Mouse (Mus musculus): ENCODE data around the gene Terb1.

Gene Terb1

DNA sequence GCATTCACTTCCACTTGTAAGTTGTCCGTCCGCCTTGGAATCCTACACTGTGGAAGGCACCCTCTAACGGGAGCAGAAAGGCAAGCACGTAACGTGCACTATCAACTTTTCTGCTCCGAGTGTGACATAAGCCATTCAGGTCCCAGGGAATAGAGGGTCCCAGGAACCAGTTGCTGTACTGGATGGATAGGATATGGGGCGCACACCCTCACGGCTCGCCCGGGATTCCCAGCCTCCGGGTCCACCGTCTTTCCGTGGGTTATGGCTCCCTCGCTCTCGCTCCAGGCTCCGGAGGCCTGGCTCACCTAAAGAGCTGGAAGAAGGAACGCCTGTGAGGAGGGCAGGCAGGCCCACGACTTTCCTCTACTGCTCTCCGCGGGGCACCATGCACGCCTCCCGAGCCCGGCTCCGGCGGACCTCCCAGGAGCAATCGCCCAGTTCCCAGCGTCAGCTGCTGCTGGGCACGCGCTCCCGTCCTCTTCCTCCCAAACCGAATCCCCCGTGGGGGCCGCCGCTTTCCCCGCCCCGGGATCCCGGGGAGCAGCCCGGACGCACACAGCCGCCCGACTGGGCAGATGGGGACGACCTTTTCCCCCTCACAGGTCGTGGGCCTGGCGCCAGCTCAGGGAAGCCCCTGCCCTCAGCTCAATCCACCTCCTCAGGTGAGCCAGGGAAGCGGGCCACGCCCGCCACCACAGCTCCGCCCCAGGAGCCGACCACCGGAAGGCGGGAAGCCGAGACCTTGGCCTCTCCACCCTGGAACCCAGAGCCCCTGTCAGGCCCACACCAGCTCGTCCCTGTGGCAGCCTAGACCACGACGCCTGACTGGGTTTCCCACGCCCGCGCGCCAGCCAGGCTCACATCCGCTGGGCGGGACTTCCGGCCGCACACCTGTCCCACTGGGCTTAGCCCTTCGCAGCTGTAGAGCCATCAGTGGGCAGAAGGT lies at the start of gene Terb1:
Gene Terb1, minus strand, starts transcription at position 850 of the 946 bp plus-strand sequence.
- DNase-seq (ENCODE audit: inconsistent ontology term): peak; percentile 47

DNA sequence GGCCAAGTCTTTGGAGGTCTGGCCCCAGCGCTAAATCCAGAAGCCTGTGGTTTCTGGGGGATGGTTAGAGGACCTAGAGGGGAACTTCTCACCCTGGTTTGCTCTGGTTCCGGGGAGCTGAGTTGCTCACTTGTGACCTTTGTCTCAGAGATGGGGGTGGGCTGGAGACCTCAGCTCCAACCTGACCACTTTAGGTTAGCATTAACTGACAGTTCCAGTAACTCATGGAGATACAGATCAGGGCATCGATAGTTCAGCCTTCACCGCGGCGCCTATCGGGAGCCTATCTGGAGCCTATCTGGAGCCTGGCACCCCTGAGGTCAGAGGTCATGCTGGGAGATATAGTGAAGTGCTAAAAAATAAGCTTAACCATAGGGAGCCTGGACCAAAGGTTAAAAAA lies 47.5 kb upstream of the Terb1 start:
- DNase-seq (ENCODE audit: inconsistent ontology term): no peak

DNA sequence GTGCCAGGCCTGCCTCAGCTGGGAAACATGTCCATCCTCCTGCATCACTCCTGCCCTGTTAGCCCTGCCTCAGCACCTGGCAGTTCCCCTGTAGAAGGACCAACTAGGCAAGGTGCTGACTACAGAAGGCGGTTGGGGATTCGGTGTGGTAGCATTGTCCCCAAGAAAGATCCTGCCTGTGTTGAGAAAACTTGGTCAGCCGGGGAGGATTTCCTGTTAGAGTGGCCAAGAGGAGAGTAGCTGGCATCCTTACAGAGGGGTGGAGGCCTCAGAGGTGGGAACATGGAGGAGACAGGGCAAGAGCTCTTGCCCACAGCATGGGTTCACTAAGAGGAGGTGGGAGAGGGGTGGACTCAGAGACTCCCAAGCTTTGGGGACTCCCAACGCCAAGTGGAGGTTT lies 45.5 kb upstream of the Terb1 start:
- DNase-seq (ENCODE audit: inconsistent ontology term): no peak

DNA sequence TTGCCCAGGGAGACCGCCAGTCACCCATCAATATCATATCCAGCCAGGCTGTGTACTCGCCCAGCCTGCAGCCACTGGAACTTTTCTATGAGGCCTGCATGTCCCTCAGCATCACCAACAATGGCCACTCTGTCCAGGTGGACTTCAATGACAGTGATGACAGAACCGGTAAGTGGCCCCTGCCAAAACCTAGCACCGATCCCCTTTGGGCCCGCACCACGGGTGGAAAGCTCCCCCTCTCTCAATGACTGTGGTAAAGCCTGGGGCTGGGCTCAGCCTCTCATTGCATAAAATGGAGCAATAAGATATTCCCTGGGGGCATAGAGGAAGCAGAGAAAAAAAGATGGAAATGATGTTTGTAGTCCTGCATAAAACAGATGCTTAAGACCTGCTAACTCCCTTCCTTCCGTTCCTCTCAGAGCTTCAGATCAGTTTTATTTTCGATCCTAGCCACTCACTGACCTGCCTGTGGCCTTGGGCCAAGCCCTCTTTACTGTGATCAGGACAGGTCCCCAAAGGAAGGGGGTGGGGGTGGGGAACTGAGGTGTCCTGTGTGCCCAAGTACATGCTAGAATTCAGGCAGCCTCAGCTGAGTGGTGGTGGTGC lies 33.8 kb upstream of the Terb1 start:
- no peak for DNase-seq (ENCODE audit: inconsistent ontology term)

DNA sequence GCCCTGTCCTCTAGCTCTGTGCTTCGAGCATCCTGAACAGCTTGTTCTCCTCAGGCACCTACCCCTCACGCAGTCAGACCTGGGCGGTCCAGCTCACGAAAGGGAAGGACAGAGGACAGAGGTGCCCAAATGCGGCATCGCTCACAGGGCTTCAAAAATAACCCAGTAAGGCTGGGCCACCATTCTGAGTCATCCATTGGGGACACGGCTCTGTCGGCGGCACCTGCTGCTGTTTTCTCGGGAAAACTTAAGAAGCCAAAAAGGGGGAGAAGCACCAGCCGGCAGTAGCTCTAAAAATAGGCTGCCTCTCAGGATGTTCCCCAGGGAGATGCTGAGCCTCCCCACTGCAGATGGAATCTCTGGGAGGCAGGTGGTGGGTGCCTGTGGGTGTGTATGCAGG lies 32.5 kb upstream of the Terb1 start:
- DNase-seq (ENCODE audit: inconsistent ontology term): no peak

DNA sequence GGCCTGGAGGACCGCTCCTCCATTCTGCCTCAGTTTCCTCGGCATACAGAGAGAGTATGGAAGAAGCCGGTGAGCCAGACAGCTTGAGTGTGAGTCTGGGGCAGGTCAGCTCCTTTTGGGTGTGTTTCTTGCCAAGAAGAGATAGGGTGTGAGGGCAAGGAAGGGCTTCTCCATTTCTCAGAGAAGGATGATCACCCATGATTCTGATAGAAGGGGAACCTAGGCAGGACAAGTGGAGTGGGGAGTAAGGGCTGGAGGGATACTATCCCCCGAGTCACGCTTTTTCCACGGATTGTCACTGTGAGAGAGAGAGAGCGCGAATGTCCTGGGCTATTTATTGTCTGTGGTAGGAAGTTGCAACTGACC lies 31.8 kb upstream of the Terb1 start:
- DNase-seq (ENCODE audit: inconsistent ontology term): no peak

DNA sequence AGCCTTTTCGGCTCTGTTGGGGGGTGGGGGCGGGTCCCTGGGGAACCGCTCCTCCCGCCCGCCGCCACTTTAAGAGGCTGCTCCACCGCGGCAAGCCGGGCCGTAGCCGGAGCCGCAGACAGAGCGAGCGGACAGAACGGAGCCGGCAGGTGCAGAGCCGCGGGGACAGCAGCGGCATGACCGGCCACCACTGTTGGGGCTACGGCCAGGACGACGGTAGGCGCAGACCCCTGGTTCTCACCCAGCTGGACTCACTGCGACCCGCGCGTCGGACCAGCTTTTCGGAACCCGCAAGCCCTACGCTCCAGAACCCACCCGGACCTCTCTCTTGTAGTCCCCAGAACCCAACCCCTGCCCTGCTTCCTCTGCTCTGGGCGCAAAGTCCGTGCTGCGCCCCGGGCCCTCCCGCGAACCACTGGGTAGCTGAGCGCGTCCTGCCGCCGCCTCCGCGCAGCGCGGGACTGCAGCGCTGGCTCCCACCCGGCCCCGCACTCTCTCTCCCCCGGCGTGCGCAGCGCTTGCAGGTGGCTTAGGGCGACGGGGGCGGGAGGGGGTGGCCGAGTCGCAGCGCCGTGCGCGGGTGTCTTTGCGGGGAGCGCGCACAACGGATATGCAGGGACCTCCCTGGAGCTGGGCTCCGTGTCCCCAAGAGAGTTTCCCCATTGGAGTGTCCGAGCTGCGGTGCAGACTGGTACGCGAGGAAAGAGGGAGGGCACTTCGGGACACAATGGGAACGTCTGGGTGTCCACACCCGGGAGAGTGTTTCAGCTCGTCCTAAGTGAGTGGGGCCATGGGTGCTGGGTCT lies 31.2 kb upstream of the Terb1 start:
- peak; percentile 42 for DNase-seq (ENCODE audit: inconsistent ontology term)

DNA sequence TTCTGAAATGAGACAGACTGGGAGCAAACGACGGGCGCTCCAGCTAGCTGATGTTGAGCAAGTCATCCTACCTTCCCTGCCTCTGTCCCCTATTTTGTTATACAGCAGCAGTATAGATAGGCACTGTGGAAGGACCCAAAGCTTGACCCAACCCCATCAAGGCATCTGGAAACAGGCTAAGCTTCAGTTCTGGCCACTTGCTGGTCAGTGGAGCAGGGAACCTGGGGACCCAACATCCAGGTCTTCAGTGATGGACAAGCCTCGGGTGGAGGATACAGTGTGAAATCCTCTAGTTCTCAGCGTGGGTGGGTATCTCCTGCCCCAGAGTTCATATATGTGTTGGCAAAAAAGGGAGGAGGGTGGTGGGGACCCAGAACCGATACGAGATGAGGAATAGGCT lies 30.5 kb upstream of the Terb1 start:
- no peak for DNase-seq (ENCODE audit: inconsistent ontology term)

DNA sequence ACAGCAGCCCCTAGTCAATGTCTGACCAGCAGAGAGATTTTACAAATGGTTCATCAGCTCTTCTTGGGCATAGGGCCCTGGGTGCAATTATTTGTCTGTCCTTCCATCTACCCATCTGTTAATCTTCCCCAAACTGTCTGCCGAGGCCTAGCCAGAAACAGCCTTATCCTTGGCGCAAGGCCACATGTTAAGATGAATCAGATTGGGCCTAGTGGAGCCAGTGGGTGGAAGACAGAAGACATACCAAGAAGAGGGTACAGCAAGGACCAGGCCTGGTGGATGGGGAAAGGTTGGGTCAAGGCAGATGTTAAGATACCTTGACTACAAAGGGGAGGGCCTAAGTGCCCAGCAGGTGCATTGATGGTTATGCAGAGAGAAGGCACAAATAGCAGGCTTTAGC lies 29.9 kb upstream of the Terb1 start:
- DNase-seq (ENCODE audit: inconsistent ontology term): peak; percentile 6

DNA sequence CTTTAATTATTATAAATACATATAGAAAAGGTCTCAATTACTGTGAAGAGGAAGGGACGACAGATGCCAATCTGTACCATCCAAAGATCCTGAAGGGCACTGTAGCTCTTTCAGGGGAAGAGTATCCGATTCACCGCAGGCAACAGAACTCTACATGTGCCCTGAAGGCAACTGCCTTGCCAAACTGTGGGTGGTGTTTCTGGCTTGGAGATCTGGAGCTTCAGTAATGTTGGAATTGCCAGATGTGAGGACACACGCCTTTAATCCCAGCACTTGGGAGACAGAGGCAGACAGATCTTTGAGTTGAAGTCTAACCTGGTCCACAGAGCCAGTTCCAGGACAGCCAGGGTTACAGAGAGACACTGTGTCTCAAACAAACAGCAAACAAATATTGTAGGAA lies 29.2 kb upstream of the Terb1 start:
- no peak for DNase-seq (ENCODE audit: inconsistent ontology term)

DNA sequence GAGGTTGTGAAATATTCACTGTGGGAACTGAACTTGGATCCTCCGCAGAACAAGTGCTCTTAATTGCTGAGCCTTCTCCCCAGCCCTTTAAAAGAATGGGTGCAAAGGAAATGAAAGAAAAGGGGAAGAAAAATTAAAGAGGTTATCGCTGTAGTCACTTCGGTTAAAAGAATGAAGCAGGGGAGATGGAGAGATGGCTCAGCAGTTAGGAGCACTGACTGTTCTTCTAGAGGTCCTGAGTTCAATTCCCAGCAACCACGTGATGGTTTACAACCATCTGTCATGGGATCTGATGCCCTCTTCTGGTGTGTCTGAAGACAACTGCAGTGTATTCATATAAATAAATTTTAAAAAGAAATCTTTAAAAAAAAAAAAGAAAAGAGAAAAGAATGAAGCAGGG lies 26.3 kb upstream of the Terb1 start:
- DNase-seq (ENCODE audit: inconsistent ontology term): no peak

DNA sequence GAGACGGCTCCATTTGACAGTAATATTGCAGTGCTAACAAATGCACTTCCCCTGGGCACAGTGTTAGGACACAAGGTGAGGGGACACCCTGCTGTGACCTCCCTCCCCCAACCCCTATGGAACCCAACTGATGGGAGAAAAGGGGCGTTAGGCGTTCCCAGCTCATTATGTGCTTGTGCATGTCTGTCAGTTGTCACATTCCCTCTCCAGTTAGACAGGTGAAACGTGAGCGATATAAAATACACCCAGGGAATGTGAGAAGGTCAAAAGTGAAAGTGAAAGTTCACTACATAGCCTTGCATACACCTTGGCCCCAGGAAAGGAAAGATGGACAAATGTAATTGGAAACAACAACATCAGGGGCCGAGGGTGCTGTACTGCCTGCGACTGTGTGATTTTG lies 25.7 kb upstream of the Terb1 start:
- DNase-seq (ENCODE audit: inconsistent ontology term): peak; percentile 16

DNA sequence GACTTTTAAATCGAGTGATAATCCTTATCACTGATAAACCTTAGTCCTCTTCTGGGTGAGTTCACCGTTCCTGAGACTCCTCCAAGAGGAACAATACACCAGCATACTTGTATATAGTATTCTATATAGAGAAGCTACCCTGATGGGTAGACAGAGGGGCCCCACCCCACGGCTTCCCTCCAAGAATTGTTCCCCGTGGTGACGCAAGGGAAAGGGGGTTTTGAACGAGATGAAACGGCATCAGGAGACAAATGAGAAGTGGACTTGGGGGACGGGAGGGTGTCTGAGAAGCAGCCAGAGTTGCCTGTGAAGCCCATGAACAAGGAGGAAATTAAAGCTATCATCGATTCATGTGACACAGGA lies 25.1 kb upstream of the Terb1 start:
- DNase-seq (ENCODE audit: inconsistent ontology term): no peak

DNA sequence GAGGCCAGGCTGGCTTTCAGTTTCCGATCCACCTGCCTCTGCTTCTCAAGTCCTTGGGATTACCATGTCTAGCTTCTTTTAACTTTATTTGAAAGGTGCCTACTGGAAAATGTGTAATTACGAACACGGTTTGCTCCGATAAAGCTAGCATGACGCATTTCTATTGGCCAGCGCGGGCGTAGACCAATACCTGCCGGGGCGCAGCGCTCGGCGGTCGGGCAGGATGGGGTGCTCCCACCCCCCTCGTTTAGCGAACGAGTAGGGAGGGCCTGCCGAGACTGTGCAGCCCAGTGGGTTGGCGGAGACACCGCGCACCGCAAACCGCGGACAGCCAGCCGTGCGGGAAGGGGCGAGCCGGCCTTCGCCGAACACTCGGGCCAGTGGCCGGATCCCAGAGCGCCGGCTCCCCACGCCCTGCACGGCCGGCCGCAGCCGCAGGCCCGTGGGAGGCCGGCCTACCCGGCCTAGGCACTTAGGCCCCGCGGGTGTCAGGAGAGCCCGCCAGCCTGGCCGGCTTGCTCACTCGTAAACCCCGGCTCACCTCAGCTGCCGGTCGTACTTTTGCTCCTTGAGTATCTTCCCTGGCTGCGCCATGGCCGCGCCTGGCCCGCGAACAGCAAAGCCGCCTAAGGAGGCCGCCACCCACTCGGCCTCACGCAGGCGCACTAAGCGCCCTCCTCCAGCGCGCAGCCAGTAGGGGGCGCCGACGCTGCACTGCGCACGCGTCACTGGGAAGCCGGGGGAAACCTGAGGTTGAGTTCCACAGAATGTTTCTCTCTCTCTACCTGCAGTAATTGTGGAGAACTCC lies 24.5 kb upstream of the Terb1 start, which contains the start of the genes Nae1 and Car7:
Gene Nae1, minus strand, starts transcription at position 667 of the 808 bp plus-strand sequence.
Gene Car7, plus strand, starts transcription at position 719 of the 808 bp plus-strand sequence.
- peak; percentile 95 for DNase-seq (ENCODE audit: inconsistent ontology term)

DNA sequence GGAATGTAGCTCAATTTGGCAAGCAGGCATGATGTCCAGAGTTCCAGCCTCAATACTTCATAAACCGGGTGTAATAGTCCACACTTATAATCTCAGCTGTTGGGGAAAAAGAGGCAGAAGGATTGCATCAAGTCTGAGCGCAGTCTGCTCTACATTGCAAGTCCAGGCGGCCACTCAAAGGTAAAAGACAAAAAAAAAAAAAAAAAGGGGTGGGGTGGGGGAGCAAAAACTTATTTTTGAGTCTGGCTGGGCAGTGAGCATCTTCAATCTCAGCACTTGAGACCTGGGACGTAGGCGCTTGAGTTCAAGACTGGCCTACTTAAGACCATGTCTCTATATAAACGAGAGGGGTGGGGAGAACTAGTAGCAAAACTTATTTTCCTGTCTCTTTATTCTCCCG lies 23.8 kb upstream of the Terb1 start:
- no peak for DNase-seq (ENCODE audit: inconsistent ontology term)

DNA sequence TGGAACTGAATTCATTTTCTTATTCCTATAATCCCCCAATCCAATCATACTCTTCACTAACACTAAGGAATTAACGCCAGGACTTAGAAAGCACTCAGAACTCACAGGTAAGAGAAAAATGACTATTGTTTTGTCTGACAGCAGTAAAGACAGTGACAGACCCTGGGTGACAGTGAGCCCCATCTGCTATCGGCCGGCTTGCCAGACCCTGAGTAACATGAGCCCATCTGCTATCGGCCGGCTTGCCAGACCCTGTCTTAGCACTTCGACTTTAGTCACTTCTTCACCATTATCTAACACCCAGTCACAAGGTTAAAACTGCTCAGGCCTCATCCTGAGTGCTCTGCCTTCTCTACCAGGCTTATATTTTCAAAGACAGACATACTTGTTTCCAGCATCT lies 20.0 kb upstream of the Terb1 start:
- no peak for DNase-seq (ENCODE audit: inconsistent ontology term)

DNA sequence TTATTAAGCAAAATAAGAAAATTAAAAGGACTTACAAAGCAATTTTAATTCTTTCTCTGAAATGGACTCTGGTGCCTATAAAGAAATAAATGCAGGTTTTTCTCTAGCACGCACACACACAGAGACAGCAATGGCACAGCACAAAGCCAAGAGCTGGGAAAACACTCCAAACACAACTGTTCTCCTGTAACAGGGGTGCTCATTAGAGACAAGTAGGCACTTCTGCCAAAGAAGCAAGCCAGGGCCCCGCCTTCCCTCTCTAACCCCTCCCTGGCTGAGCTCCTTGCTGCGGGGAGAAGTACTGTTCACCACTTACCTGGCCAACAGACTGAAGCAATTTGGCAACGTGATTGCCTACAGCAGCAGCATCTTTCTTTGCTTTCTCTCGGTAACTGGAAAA lies 8.2 kb upstream of the Terb1 start:
- DNase-seq (ENCODE audit: inconsistent ontology term): no peak

DNA sequence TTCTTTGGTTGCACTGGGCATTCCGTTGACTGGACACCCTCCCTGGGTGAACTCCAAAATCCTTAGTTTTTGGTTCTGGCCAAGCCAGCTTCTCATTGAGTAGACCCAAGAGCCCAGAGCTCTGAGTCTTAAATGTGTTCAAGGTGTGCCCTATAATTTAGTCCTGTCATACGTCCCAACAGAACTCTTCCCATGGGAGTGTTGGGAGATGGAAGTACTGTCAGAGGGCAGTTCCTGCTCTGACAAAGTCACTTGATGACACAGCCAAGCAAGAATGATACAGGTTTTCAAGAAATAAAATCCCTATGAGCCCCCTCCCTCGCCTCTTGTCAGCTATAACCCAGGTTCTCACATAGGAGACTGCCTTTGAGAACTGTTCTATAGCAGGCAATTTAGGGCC lies 424 bp upstream of the Terb1 start:
- no peak for DNase-seq (ENCODE audit: inconsistent ontology term)

DNA sequence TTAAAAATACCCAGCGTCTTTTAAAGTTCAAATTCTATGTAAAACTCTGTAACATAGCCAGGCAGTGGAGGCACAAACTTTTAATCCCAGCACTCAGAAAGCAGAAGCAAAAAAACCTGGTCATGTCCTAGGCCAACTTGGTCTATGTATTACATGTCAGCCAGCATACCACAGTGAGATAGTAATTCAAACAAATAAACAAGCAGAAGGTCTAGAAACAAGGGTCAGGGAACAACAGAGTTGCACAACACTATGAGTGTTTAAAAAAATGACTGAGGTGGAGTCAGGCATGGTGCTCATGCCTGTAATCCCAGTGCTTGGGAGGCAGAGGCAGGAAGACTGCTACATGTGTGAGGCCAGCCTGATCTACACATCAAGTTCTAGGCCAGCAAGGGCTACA lies 30.6 kb downstream of the Terb1 start:
- DNase-seq (ENCODE audit: inconsistent ontology term): no peak

DNA sequence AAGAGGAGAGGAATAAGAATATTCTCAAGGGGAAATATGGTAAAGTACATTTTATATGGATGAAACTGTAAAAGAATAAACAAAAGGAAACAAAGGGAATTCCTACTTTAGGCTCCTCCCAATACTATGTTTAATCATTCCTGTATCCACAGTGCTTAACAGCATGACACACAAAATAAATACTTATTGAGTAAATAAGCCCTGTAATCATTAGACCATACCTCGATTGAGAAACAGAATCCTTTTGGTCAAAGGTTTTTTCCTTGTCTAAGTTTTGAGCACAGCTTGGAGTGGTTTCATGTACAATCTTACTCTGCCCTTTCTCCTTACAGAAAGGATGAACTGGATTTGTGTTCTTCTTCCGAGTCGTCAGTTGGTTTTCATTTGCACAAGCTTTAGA lies 37.2 kb downstream of the Terb1 start:
- DNase-seq (ENCODE audit: inconsistent ontology term): no peak

DNA sequence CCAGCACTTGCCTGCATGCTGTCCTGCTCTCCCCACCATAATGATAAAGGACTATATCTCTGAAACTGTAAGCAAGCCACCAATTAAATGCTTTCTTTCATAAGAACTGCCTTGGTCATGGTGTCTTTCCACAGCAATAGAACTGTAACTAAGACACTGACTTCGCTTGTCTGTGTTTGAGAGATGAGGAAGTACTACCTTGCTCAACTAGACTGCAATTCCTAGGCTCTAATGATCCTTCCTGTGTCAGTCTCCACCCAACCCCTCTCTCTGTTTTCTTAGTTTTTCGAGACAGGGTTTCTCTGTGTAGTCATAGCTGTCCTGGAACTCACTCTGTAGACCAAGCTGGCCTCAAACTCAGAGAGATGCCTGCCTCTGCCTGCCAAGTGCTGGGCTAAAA lies 42.2 kb downstream of the Terb1 start:
- DNase-seq (ENCODE audit: inconsistent ontology term): no peak

DNA sequence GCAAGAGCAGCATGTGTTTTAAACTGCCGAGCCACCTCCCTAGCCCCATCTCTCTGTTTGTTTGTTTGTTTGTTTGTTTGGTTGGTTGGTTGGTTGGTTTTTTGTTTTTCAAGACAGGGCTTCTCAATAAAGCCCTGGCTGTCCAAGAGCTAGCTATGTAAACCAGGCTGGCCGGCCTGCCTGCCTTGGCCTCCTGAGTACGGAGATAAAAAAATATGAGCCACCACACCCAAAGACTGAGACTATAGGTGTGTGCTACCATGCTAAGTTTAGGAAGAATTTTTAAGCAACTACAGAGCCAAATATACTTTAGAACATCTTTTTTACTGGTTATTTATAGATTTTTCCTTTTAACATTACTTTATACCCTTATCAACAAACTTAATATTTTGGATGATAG lies 57.5 kb downstream of the Terb1 start:
- DNase-seq (ENCODE audit: inconsistent ontology term): no peak
